Comparison of ENCODE assay signal across 14 mouse cellular contexts in genomic region chr2:178241374-178241773, GRCm38 (mm10).
A peak's percentile ranks its signal among the peaks of the same experiment; 100 is the strongest.
DNase-seq lines count a peak whose midpoint lies in the region; ATAC-seq and TF ChIP-seq lines count a peak whose summit lies in the region.
"Had no signal": no experiment of that assay in that cellular context is flagged by ENCODE, and none has a peak within 500 bp of the region (broad histone marks: within the 10 kb centered on the region; RNA-seq: fewer than 3 reads in every experiment).

No protein-coding gene starts in this region.

- H3K4me1 ChIP-seq in forebrain, embryonic 13.5 days, result no peaks in the 10 kb centered on the region
- no peaks in the 10 kb centered on the region for H3K4me1 ChIP-seq in forebrain, embryonic 11.5 days (replicated peaks; ENCODE audit: control insufficient read depth, insufficient read depth, low read length)
- H3K4me1 ChIP-seq in hindbrain, embryonic 13.5 days (replicated peaks), result peaks cover 16% of the 10 kb centered on the region
- H3K4me1 ChIP-seq in midbrain, embryonic 14.5 days (ENCODE audit: control insufficient read depth, insufficient read depth, low read length), result peaks cover 7% of the 10 kb centered on the region; the same call in 1 of the 2 replicates

- no peaks in the 10 kb centered on the region for H3K27me3 ChIP-seq in forebrain, embryonic 13.5 days
- H3K27me3 ChIP-seq in forebrain, embryonic 11.5 days (ENCODE audit: control insufficient read depth, insufficient read depth, low read length), result no peaks in the 10 kb centered on the region
- no peaks in the 10 kb centered on the region for H3K27me3 ChIP-seq in hindbrain, embryonic 13.5 days
- no peaks in the 10 kb centered on the region for H3K27me3 ChIP-seq in midbrain, embryonic 14.5 days (ENCODE audit: control insufficient read depth, insufficient read depth, low read length)

- DNase-seq in forebrain, embryonic 11.5 days (ENCODE audit: low spot score), result no peak
- peak; percentile 29 for DNase-seq in brain, embryonic 14.5 days (ENCODE audit: low read depth)
- DNase-seq in midbrain, embryonic 14.5 days, result peak; percentile 28
- no peak for DNase-seq in urinary bladder, postnatal 14 days (ENCODE audit: low spot score)
- DNase-seq in retina, embryonic 14.5 days (ENCODE audit: low spot score), result no peak
- DNase-seq: adrenal gland, adult 2 months; gastrocnemius, postnatal 14 days; heart, postnatal 36 days; thymus, postnatal 25 days had no signal

- no peak for TF ChIP-seq CTCF in brain, embryonic 14.5 days (IDR thresholded peaks at IDR 0.05; ENCODE audit: borderline replicate concordance, extremely low read depth, insufficient read depth, insufficient read length)

- H3K9ac ChIP-seq in forebrain, embryonic 13.5 days, result no peak overlapping the region
- no peak overlapping the region for H3K9ac ChIP-seq in forebrain, embryonic 11.5 days (ENCODE audit: low read length)
- no peak overlapping the region for H3K9ac ChIP-seq in hindbrain, embryonic 13.5 days
- no peak overlapping the region for H3K9ac ChIP-seq in midbrain, embryonic 14.5 days (replicated peaks; ENCODE audit: low read length)

- H3K27ac ChIP-seq in forebrain, embryonic 13.5 days, result no peak overlapping the region
- no peak overlapping the region for H3K27ac ChIP-seq in forebrain, embryonic 11.5 days (ENCODE audit: low read depth, low read length)
- peak overlapping the region; percentile 19; the same call in 1 of the 2 replicates for H3K27ac ChIP-seq in hindbrain, embryonic 13.5 days
- H3K27ac ChIP-seq in midbrain, embryonic 14.5 days (replicated peaks; ENCODE audit: low read depth, low read length), result no peak overlapping the region; the same call in 1 of the 2 replicates

- H3K36me3 ChIP-seq in forebrain, embryonic 13.5 days (ENCODE audit: poor library complexity, severe bottlenecking), result no peaks in the 10 kb centered on the region
- H3K36me3 ChIP-seq in forebrain, embryonic 11.5 days (ENCODE audit: control insufficient read depth, insufficient read depth, low read length), result no peaks in the 10 kb centered on the region
- no peaks in the 10 kb centered on the region for H3K36me3 ChIP-seq in hindbrain, embryonic 13.5 days
- H3K36me3 ChIP-seq in midbrain, embryonic 14.5 days (ENCODE audit: control insufficient read depth, insufficient read depth, low read length), result no peaks in the 10 kb centered on the region
- H3K36me3 ChIP-seq: G1E had no signal

- no peak overlapping the region for H3K4me3 ChIP-seq in forebrain, embryonic 13.5 days
- no peak overlapping the region for H3K4me3 ChIP-seq in forebrain, embryonic 11.5 days (ENCODE audit: low read depth, low read length)
- no peak overlapping the region for H3K4me3 ChIP-seq in hindbrain, embryonic 13.5 days
- H3K4me3 ChIP-seq in midbrain, embryonic 14.5 days (replicated peaks; ENCODE audit: low read depth, low read length), result no peak overlapping the region

- peak; percentile 19; the same call in 1 of the 2 replicates for ATAC-seq in forebrain, embryonic 13.5 days
- ATAC-seq in forebrain, embryonic 11.5 days (replicated peaks; ENCODE audit: low FRiP score), result no peak; the same call in 1 of the 2 replicates
- no peak for ATAC-seq in hindbrain, embryonic 13.5 days (ENCODE audit: low FRiP score)
- peak; percentile 46; the same call in 1 of the 2 replicates for ATAC-seq in midbrain, embryonic 14.5 days (ENCODE audit: low FRiP score, low TSS enrichment)
- no peak for ATAC-seq in megakaryocyte-erythroid progenitor cell, adult 5-6 weeks (replicated peaks; ENCODE audit: low FRiP score, low TSS enrichment, poor library complexity, severe bottlenecking)

- 71% methylated on average over 3 of the region's 3 CpGs for WGBS in forebrain, embryonic 13.5 days
- WGBS in forebrain, embryonic 11.5 days, result 73% methylated on average over 3 of the region's 3 CpGs
- 58% methylated on average over 3 of the region's 3 CpGs for WGBS in hindbrain, embryonic 13.5 days
- 62% methylated on average over 3 of the region's 3 CpGs for WGBS in midbrain, embryonic 14.5 days

- no peak for TF ChIP-seq POLR2A in brain, embryonic 14.5 days (IDR thresholded peaks at IDR 0.05; ENCODE audit: borderline replicate concordance, extremely low read depth, insufficient read depth, insufficient read length, poor library complexity, severe bottlenecking)

- no peaks in the 10 kb centered on the region for H3K9me3 ChIP-seq in forebrain, embryonic 13.5 days (replicated peaks)
- H3K9me3 ChIP-seq in forebrain, embryonic 11.5 days (ENCODE audit: control insufficient read depth, low read length), result no peaks in the 10 kb centered on the region
- H3K9me3 ChIP-seq in hindbrain, embryonic 13.5 days, result no peaks in the 10 kb centered on the region
- H3K9me3 ChIP-seq in midbrain, embryonic 14.5 days (ENCODE audit: control insufficient read depth, low read length), result no peaks in the 10 kb centered on the region

- H3K4me2 ChIP-seq in forebrain, embryonic 13.5 days, result no peak overlapping the region
- H3K4me2 ChIP-seq in forebrain, embryonic 11.5 days (ENCODE audit: low read depth, low read length, severe bottlenecking), result no peak overlapping the region
- no peak overlapping the region for H3K4me2 ChIP-seq in hindbrain, embryonic 13.5 days
- no peak overlapping the region for H3K4me2 ChIP-seq in midbrain, embryonic 14.5 days (ENCODE audit: low read length)
- H3K4me2 ChIP-seq: liver, embryonic 11.5 days had no signal

Comparison
In these comparisons a context has a peak if more than half of its experiments do, and no peak if none do; other contexts are left out.
1. ATAC-seq: peak in forebrain, embryonic 13.5 days (single experiment) and midbrain, embryonic 14.5 days (single experiment); none in forebrain, embryonic 11.5 days (single experiment), hindbrain, embryonic 13.5 days (single experiment) and megakaryocyte-erythroid progenitor cell, adult 5-6 weeks (single experiment).
2. DNase-seq: peak in brain, embryonic 14.5 days (single experiment) and midbrain, embryonic 14.5 days (single experiment); none in forebrain, embryonic 11.5 days (single experiment), urinary bladder, postnatal 14 days (single experiment) and retina, embryonic 14.5 days (single experiment).